Mouse (Mus musculus): ENCODE measurements around the gene Tanc2. TPM values are rescaled to one million over a fixed set of nuclear protein-coding genes. Genes with fewer than 3 reads are reported as not detected.

Gene Tanc2
- polyA plus RNA-seq, 1 experiment: 0.03 TPM

- no peaks in the 10 kb centered on the region for H3K9me3 ChIP-seq (ENCODE audit: control insufficient read depth, low read length)
- no peak overlapping the region for H3K4me3 ChIP-seq (replicated peaks)
- no peak for TF ChIP-seq GATA1 (IDR thresholded peaks at IDR 0.05; ENCODE audit: low read length)
- no peak for TF ChIP-seq TAL1 (IDR thresholded peaks at IDR 0.05; ENCODE audit: low read length)
- H3K27me3 ChIP-seq (ENCODE audit: control insufficient read depth): no peaks in the 10 kb centered on the region
- no peaks in the 10 kb centered on the region for H3K36me3 ChIP-seq (ENCODE audit: control insufficient read depth)
- no peaks in the 10 kb centered on the region for H3K4me1 ChIP-seq (ENCODE audit: control insufficient read depth)
These were observed 317.6 kb downstream of the Tanc2 start for GRCm38 (mm10) chr11:105907381-105907780.

- Histone ChIP-seq H3K27me3 (ENCODE audit: control insufficient read depth) (no peaks in the 10 kb centered on the region), H3K4me1 (ENCODE audit: control insufficient read depth) (no peaks in the 10 kb centered on the region), H3K9me3 (ENCODE audit: control insufficient read depth, low read length) (no peaks in the 10 kb centered on the region), H3K36me3 (ENCODE audit: control insufficient read depth) (no peaks in the 10 kb centered on the region; the same call in 1 of the 2 replicates), H3K4me3 (replicated peaks) (no peak overlapping the region)
- no peak for TF ChIP-seq TAL1 (IDR thresholded peaks at IDR 0.05; ENCODE audit: low read length)
These were observed 319.1 kb downstream of the Tanc2 start for GRCm38 (mm10) chr11:105908926-105909325.

- Histone ChIP-seq H3K9me3 (ENCODE audit: control insufficient read depth, low read length) (no peaks in the 10 kb centered on the region), H3K36me3 (ENCODE audit: control insufficient read depth) (no peaks in the 10 kb centered on the region; the same call in 1 of the 2 replicates)
These were observed 319.8 kb downstream of the Tanc2 start for GRCm38 (mm10) chr11:105909617-105910016.

GRCm38 (mm10) chr11:105911149-105911548 is 321.4 kb downstream of the Tanc2 start:
- TF ChIP-seq GATA1 (IDR thresholded peaks at IDR 0.05; ENCODE audit: low read length) (no peak), TAL1 (IDR thresholded peaks at IDR 0.05; ENCODE audit: low read length) (no peak)
- Histone ChIP-seq H3K27me3 (ENCODE audit: control insufficient read depth) (no peaks in the 10 kb centered on the region), H3K9me3 (ENCODE audit: control insufficient read depth, low read length) (no peaks in the 10 kb centered on the region), H3K4me1 (ENCODE audit: control insufficient read depth) (no peaks in the 10 kb centered on the region), H3K36me3 (ENCODE audit: control insufficient read depth) (no peaks in the 10 kb centered on the region; the same call in 1 of the 2 replicates), H3K4me3 (replicated peaks) (no peak overlapping the region)

More at GRCm38 (mm10) chr11:105909617-105910016, 319.8 kb downstream of the Tanc2 start:
- Histone ChIP-seq H3K4me1 (ENCODE audit: control insufficient read depth) (no peaks in the 10 kb centered on the region), H3K4me3 (replicated peaks) (no peak overlapping the region), H3K27me3 (ENCODE audit: control insufficient read depth) (no peaks in the 10 kb centered on the region)
- no peak for TF ChIP-seq TAL1 (IDR thresholded peaks at IDR 0.05; ENCODE audit: low read length)
- TF ChIP-seq GATA1 (IDR thresholded peaks at IDR 0.05; ENCODE audit: low read length): no peak

GRCm38 (mm10) chr11:105911592-105912375 is 322.0 kb downstream of the Tanc2 start:
- no peaks in the 10 kb centered on the region for H3K4me1 ChIP-seq (ENCODE audit: control insufficient read depth)
- H3K4me3 ChIP-seq (replicated peaks): no peak overlapping the region
- no peaks in the 10 kb centered on the region for H3K9me3 ChIP-seq (ENCODE audit: control insufficient read depth, low read length)
- no peaks in the 10 kb centered on the region for H3K27me3 ChIP-seq (ENCODE audit: control insufficient read depth)
- no peaks in the 10 kb centered on the region; the same call in 1 of the 2 replicates for H3K36me3 ChIP-seq (ENCODE audit: control insufficient read depth)
- no peak for TF ChIP-seq GATA1 (IDR thresholded peaks at IDR 0.05; ENCODE audit: low read length)
- no peak for TF ChIP-seq TAL1 (IDR thresholded peaks at IDR 0.05; ENCODE audit: low read length)

GRCm38 (mm10) chr11:105913580-105913979 is 323.8 kb downstream of the Tanc2 start:
- Histone ChIP-seq H3K4me1 (ENCODE audit: control insufficient read depth) (no peaks in the 10 kb centered on the region), H3K9me3 (ENCODE audit: control insufficient read depth, low read length) (no peaks in the 10 kb centered on the region), H3K4me3 (replicated peaks) (no peak overlapping the region), H3K36me3 (ENCODE audit: control insufficient read depth) (no peaks in the 10 kb centered on the region; the same call in 1 of the 2 replicates), H3K27me3 (ENCODE audit: control insufficient read depth) (no peaks in the 10 kb centered on the region)
- TF ChIP-seq TAL1 (IDR thresholded peaks at IDR 0.05; ENCODE audit: low read length) (no peak), GATA1 (IDR thresholded peaks at IDR 0.05; ENCODE audit: low read length) (no peak)

- H3K4me1 ChIP-seq (ENCODE audit: control insufficient read depth): peaks cover 35% of the 10 kb centered on the region
- H3K4me3 ChIP-seq (replicated peaks): no peak overlapping the region
- TF ChIP-seq GATA1 (IDR thresholded peaks at IDR 0.05; ENCODE audit: low read length) (no peak), TAL1 (IDR thresholded peaks at IDR 0.05; ENCODE audit: low read length) (no peak)
- peaks cover 5% of the 10 kb centered on the region for H3K36me3 ChIP-seq (ENCODE audit: control insufficient read depth)
- H3K9me3 ChIP-seq (ENCODE audit: control insufficient read depth, low read length): no peaks in the 10 kb centered on the region
- H3K27me3 ChIP-seq (ENCODE audit: control insufficient read depth): no peaks in the 10 kb centered on the region
These were observed 330.5 kb downstream of the Tanc2 start for GRCm38 (mm10) chr11:105920098-105920785.

GRCm38 (mm10) chr11:105920836-105921235 is 331.1 kb downstream of the Tanc2 start:
- Histone ChIP-seq H3K4me1 (ENCODE audit: control insufficient read depth) (peaks cover 35% of the 10 kb centered on the region), H3K9me3 (ENCODE audit: control insufficient read depth, low read length) (no peaks in the 10 kb centered on the region), H3K36me3 (ENCODE audit: control insufficient read depth) (peaks cover 5% of the 10 kb centered on the region), H3K4me3 (replicated peaks) (no peak overlapping the region), H3K27me3 (ENCODE audit: control insufficient read depth) (no peaks in the 10 kb centered on the region)
- TF ChIP-seq GATA1 (IDR thresholded peaks at IDR 0.05; ENCODE audit: low read length): no peak
- TF ChIP-seq TAL1 (IDR thresholded peaks at IDR 0.05; ENCODE audit: low read length): no peak

- TF ChIP-seq TAL1 (IDR thresholded peaks at IDR 0.05; ENCODE audit: low read length) (no peak), GATA1 (IDR thresholded peaks at IDR 0.05; ENCODE audit: low read length) (no peak)
- Histone ChIP-seq H3K27me3 (ENCODE audit: control insufficient read depth) (no peaks in the 10 kb centered on the region), H3K9me3 (ENCODE audit: control insufficient read depth, low read length) (no peaks in the 10 kb centered on the region), H3K4me3 (replicated peaks) (no peak overlapping the region), H3K4me1 (ENCODE audit: control insufficient read depth) (peaks cover 35% of the 10 kb centered on the region), H3K36me3 (ENCODE audit: control insufficient read depth) (peaks cover 5% of the 10 kb centered on the region)
These were observed 331.5 kb downstream of the Tanc2 start for GRCm38 (mm10) chr11:105921275-105921674.

Measured in erythroblast, embryonic 14.5 days (primary cell).